Mouse (Mus musculus) gastrocnemius, postnatal 14 days (tissue): ENCODE data around the gene Utp18. TPM values are rescaled to one million over a fixed set of nuclear protein-coding genes. Genes with fewer than 3 reads are reported as not detected.
"Not testable (repeated sequence)": the region's sequence is repeated elsewhere in the genome, so short reads cannot be mapped to it uniquely, and the experiment has no call there.

Source experiments
- DNase-seq: peaks from one replicate; pipeline ENCODE4 v3.0.0; 2021; ENCODE audit warnings: mixed read lengths
- intact Hi-C: fragments of 180-260 bp; cut with DNase I; formaldehyde crosslinking; loops from one replicate; pipeline ENCODE4 v1.15.1; 2025; ENCODE audit warnings: low total_unique reads
- long read RNA-seq, 2 experiments: library from polyadenylated mRNA; stranded (forward); transcript quantifications; one replicate each; pipeline ENCODE4 v2.0.0; 2021
- total RNA-seq, 2 experiments: library from RNA; stranded (reverse); gene quantifications; 2 replicates each; pipeline ENCODE4 v1.2.3; 2021

Gene Utp18
- 10 to 100 TPM in 1 of 2 experiments, 1 to 10 TPM in 1; 7.8 to 10.7 TPM for total RNA-seq
- long read RNA-seq, experiment 1, transcript Utp18-201 (14 exons, 2,613 nt) = major isoform, 9 of 9 reads
- long read RNA-seq, experiment 1, partial matches to known transcripts = 0 of 9 reads
- long read RNA-seq, experiment 1, other reads (novel, unspliced or antisense) = 0 of 9 reads
- long read RNA-seq, experiment 2, transcript Utp18-201 (14 exons, 2,613 nt) = major isoform, 11 of 12 reads
- long read RNA-seq, experiment 2, partial matches to known transcripts = 0 of 12 reads
- long read RNA-seq, experiment 2, other reads (novel, unspliced or antisense) = 1 of 12 reads

DNA sequence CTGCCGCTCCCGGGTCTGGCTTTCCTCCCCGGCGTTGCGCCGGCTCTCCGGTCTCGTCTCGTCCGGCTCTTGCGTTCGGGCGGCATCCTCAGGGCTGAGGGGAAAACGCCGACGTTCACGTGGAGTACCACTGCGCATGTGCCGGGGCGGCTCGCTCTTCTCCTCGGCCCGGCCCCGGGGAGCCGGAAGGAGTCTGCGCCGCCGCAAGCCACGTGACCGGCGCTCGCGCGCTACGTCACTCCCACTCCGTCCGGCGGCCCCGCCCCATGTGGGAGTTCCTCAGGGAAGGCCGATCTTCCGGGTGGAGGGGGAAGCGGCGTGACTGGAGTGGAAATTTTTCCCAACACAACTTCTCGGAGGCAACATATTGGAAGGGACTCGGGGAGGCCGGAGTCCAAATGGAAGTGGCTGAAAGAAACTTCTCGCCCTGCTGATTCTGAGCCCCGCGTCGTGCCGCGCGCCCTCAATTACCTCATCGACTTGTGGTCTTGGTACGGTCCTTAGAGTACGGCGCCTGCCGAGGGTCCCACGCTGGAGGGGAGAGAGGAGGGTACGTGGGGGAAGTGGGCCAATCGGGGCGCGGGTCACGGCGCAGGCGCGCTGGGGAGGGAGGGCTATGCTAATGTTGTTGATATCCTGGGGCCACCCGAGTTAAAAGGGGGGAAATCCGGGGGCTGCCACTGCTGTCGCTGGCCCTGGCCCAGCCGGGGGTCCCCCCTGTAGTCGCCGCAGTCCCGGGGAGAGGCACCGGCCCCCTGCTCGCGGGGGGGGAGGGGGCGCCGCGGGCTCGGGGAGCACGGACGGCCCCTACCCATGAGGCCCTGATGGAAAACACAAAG, at the start of gene Utp18, which contains the start of gene Mbtd1:
Gene Utp18 (minus strand): TSS at position 195 of the 839 bp plus-strand sequence.
Gene Mbtd1 (plus strand): TSS at position 281 of the 839 bp plus-strand sequence.
- DNase-seq = peak; percentile 99
- intact Hi-C loops = no loop called here

DNA sequence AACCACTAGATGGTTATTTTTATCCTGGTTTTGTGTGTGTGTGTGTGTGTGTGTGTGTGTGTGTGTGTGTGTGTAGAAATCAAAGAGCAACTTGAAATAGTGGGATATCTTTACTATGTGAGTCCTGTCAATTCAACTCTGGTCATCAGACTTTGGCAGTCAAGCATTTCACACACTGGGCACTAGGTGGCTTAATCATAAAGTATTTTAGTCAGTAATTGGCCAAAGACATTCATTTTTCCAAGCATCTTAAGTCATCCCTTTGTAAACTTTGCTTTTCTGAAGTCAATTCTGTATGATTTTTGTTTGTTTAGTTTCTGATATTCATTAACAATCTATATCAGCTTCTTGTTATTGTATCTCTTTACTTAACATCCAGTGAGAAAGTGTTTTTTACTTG, 43.5 kb upstream of the Utp18 start:
- intact Hi-C loops = no loop called here
- DNase-seq = no peak

- DNase-seq, intact Hi-C loops: not testable (repeated sequence)
Measured at GRCm38 (mm10) chr11:93915019-93915418, 29.5 kb upstream of the Utp18 start.

DNA sequence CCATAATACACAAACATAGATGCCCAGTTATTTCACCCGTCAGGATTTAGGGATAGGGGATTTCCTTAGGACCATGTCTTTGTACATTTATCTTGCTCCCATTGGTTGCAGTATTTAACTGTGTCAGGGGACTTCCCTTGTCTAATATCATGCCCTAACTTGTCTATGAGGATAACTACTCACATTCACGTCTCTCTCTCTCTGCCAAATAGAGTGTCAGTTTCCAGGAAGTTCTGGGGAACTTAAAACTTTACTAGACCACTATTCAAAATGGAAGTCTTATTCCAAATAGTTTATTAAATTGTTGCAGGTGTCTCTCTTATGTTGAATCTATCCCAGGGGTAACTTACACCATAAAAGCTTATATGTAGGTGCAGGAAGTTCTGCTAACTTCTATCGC, 26.0 kb upstream of the Utp18 start:
- intact Hi-C loops = no loop called here
- DNase-seq = no peak

- intact Hi-C loops = no loop called here
- DNase-seq = no peak
Measured at GRCm38 (mm10) chr11:93908829-93909228, 23.3 kb upstream of the Utp18 start.

DNA sequence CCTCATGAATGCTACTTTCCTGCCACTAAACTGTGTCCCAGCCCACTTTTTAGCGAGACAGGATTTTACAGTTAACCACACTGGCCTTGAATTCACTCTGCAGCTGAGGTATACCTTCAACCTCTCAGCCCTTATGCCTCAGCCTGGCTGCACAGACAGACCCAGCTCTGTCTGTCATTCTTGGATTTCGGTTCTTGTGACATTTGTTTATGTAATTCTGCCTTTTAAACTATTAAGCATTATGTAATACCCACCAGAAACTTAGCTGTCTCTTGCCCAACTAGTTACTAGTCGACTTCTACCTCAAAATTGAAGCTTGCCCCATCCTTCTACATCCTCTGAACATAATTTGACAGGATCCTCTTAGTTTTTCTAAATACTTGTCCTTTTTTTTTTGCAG, 22.3 kb upstream of the Utp18 start:
- intact Hi-C loops = no loop called here

GRCm38 (mm10) chr11:93906834-93907233, 21.3 kb upstream of the Utp18 start:
- intact Hi-C loops = no loop called here
- no peak for DNase-seq

More for the DNA sequence above, 22.3 kb upstream of the Utp18 start:
- no peak for DNase-seq

- no peak for DNase-seq
- intact Hi-C loops = no loop called here
Measured at GRCm38 (mm10) chr11:93897732-93898131, 12.2 kb upstream of the Utp18 start.

DNA sequence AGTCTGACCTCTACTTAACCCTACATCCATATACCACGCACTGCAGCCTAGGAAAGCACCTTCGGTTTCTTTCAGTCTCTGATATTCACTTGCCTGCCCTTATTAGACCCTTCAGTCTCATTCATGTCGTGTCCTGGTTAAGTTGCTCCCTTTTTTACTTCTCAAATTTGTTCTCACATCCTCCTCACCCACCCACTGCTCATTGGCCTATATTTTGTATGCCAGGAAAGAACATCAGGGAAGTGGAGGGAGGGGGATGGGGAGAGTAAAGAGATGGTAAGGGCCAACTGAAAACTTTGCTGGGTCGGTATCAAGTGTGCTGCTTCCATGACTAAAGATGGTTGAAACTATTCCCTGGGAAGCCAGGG, 1.5 kb upstream of the Utp18 start:
- no peak for DNase-seq

DNA sequence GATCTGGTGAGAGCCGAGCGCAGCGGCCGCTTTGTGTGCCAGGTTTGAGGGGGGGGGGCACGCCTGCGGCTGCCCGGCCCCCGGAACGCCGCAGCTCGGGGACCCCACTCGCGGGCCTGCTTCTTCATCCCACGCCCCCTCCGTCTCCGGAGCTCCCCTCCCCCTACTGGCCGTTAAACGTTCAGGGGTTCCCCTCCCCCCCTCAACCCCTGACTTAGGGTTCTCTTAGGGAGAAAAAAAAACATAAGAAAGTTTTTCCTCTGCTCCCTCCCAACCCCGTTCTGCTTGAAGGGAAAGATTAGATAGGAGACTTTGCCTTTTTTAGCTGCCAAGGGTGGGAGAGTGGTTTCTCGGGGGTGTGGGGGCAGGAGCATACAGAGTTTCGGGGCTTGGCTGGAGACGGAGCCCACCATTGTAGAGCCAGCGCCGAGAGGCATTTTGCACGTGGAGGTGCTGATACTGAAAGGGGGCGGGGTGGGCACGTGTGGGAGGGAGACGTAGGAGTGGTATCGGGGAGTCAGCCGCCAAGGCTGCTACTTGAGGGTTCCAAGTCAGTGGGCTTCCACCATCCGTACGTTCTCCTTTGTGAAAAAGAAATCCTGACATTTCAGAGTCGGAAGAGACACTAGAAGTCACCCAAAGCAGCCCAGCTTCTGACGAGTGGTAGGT, 979 bp upstream of the Utp18 start:
- intact Hi-C loops = no loop called here
- DNase-seq = peak; percentile 41

More for the DNA sequence above, 1.5 kb upstream of the Utp18 start:
- intact Hi-C loops = no loop called here

DNA sequence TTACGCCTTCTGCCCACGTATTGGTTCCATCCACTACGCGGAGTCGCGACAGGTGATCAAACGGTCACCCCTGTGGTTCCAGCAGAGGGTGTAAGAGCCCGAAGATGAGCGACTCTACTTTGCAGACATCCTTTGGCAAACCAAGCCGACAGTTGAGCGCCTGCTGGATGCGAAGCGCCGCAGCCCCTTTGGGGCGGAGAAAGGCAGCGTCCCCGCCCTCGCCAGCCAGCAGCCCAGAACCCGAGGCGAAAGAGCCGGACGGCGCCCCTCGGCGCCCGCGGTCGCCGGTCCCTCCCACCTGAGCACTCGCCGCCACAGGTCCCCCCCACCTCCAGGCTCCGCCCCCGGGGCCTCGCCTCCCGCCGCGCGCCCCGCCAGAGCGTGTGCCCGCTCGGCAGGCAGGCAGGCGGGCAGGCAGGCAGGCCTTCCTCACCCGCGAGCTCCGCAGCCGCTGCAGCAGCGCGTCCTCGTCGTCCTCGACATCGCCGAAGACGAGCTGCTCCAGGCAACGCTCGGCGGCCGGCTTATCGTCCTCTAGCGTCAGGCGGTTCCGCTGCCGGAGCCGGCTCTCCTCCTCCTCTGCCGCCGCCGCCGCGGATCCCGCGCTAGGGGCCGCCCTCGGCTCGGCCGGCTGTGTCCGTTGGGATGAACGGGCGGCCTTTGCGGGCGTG, 530 bp downstream of the Utp18 start:
- intact Hi-C loops = no loop called here
- DNase-seq = peak; percentile 62

- no peak for DNase-seq
- intact Hi-C loops = no loop called here
Measured at GRCm38 (mm10) chr11:93884068-93884467, 1.5 kb downstream of the Utp18 start.

DNA sequence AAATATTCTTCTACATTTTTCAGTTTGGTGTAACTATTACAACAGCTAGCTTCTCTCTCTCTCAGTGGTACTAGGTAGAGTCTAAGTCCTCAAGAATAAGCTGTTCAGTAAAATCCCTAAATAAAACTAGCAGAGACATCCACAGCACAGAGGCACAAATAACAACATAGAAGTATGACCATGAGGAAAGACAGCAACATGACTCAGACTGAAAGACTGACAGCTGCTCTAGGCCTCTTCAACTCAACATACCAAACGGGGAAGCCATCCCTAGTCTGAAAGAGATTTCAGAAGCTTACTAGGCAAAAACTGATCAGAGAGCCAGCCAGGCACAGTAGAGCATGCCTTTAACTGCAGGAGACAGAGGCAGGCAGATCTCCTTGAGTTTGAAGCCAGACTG, 22.9 kb downstream of the Utp18 start:
- intact Hi-C loops = no loop called here
- DNase-seq = no peak

- no peak for DNase-seq
- intact Hi-C loops = no loop called here
Measured at GRCm38 (mm10) chr11:93862045-93862623, 23.4 kb downstream of the Utp18 start.

DNA sequence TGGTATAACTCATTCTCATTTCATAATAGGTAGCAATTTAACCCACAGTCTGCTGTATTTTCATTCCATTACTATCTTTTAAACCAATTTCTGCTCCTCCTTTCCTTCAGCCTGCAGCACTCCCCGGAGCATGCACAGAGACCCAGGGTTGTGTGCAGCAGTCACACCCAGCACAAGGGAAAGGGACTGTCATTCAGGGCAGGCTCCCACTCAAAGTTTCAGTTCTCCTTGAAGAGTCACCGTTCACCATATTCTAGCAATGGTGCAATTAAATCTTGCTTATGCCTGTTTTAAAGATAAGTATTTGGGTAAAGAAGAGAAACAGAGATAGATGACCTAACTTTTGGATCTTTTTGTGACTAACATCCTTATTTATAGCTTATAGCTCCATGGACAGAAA, 24.4 kb downstream of the Utp18 start:
- no peak for DNase-seq
- intact Hi-C loops = no loop called here

- intact Hi-C loops = no loop called here
- DNase-seq = no peak
Measured at GRCm38 (mm10) chr11:93860540-93861172, 24.9 kb downstream of the Utp18 start.

- intact Hi-C loops = no loop called here
- DNase-seq = peak; percentile 59
Measured at GRCm38 (mm10) chr11:93856284-93856955, 29.1 kb downstream of the Utp18 start.

DNA sequence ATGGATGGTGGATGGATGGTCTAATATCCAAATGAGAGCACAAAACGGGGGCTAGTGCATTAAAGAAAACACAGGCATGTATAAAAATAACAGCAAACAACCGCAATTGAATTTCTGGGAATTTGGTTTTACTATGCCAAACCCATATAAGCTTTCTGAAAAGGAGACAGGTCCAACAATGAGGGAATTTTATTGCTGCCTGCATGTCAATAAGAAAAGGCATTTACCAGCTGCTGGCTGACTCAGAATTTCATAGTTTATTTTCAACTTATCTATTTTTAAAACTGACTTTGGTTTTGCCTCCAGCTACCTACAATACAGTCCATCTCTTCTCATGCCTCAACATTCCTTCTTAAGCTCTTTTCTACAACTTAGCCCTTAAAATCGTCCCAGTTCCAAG, 33.0 kb downstream of the Utp18 start:
- intact Hi-C loops = no loop called here
- no peak for DNase-seq
